Mouse (Mus musculus): Measurements from ENCODE around the gene Cd59b. TPM values are rescaled to one million over a fixed set of nuclear protein-coding genes. Genes with fewer than 3 reads are reported as not detected.
A peak's percentile ranks its signal among the peaks of the same experiment; 100 is the strongest.
"Not testable (repeated sequence)": the region's sequence is repeated elsewhere in the genome, so short reads cannot be mapped to it uniquely, and the experiment has no call there.

Cd59b gene
- polyA plus RNA-seq, 1 experiment from 2014 or later = 5.5 TPM

- Histone ChIP-seq H3K9me3 (replicated peaks) (no peaks in the 10 kb centered on the region), H3K4me3 (replicated peaks) (no peak overlapping the region), H3K4me1 (peaks cover 11% of the 10 kb centered on the region), H3K9ac (no peak overlapping the region), H3K27ac (replicated peaks) (no peak overlapping the region), H3K27me3 (no peaks in the 10 kb centered on the region), H3K36me3 (no peaks in the 10 kb centered on the region), H3K4me2 (replicated peaks) (no peak overlapping the region)
- 31% methylated on average over 3 of the region's 3 CpGs for WGBS
- no peak for ATAC-seq (ENCODE audit: insufficient number of reproducible peaks, low FRiP score, low TSS enrichment, low read depth)
These were observed 29.0 kb downstream of the Cd59b start for GRCm38 (mm10) chr2:104098529-104099230.

GRCm38 (mm10) chr2:104099231-104099585 is 29.6 kb downstream of the Cd59b start:
- no peaks in the 10 kb centered on the region for H3K27me3 ChIP-seq
- H3K9me3 ChIP-seq (replicated peaks) = no peaks in the 10 kb centered on the region
- peaks cover 11% of the 10 kb centered on the region for H3K4me1 ChIP-seq
- no peak overlapping the region for H3K9ac ChIP-seq
- no peaks in the 10 kb centered on the region for H3K36me3 ChIP-seq
- ATAC-seq (ENCODE audit: insufficient number of reproducible peaks, low FRiP score, low TSS enrichment, low read depth) = peak; percentile 29; the same call in 1 of the 2 replicates
- H3K4me3 ChIP-seq (replicated peaks) = no peak overlapping the region
- H3K27ac ChIP-seq (replicated peaks) = no peak overlapping the region
- H3K4me2 ChIP-seq (replicated peaks) = no peak overlapping the region
- 83% methylated on average over 2 of the region's 2 CpGs for WGBS

- no peak overlapping the region for H3K27ac ChIP-seq (replicated peaks)
- no peak overlapping the region for H3K4me3 ChIP-seq (replicated peaks)
- no peaks in the 10 kb centered on the region for H3K36me3 ChIP-seq
- H3K9ac ChIP-seq = no peak overlapping the region
- 48% methylated on average over 1 of the region's 1 CpGs for WGBS
- H3K9me3 ChIP-seq (replicated peaks) = no peaks in the 10 kb centered on the region
- H3K27me3 ChIP-seq = no peaks in the 10 kb centered on the region
- H3K4me2 ChIP-seq (replicated peaks) = no peak overlapping the region
- peaks cover 11% of the 10 kb centered on the region for H3K4me1 ChIP-seq
- ATAC-seq (ENCODE audit: insufficient number of reproducible peaks, low FRiP score, low TSS enrichment, low read depth) = no peak
These were observed 30.3 kb downstream of the Cd59b start for GRCm38 (mm10) chr2:104099946-104100345.

DNA sequence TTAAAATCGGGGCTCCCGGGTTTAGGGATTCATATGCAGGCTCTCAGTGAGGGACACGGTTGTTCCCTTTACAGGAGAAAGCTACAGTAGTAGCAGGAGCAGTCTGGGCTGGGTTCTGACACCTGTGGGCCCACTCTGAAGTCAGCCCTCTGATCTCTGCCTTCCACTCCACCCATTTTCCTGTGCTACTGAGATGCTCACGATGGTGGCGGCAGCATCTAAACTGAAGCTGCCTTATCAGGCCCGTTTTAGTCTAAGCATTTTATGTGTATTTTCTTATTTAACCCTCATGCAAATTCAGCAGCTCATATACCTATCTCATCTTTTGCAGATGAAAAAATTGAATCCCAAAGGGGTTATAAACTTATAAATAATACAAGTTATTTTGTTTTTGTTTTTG is 35.2 kb downstream of the Cd59b start:
- WGBS = 93% methylated on average over 6 of the region's 6 CpGs
- no peaks in the 10 kb centered on the region for H3K27me3 ChIP-seq
- H3K4me3 ChIP-seq (replicated peaks) = no peak overlapping the region
- no peaks in the 10 kb centered on the region for H3K36me3 ChIP-seq
- no peak overlapping the region for H3K27ac ChIP-seq (replicated peaks)
- H3K4me2 ChIP-seq (replicated peaks) = no peak overlapping the region
- H3K9ac ChIP-seq = no peak overlapping the region
- no peak for ATAC-seq (ENCODE audit: insufficient number of reproducible peaks, low FRiP score, low TSS enrichment, low read depth)
- no peaks in the 10 kb centered on the region for H3K4me1 ChIP-seq
- no peaks in the 10 kb centered on the region for H3K9me3 ChIP-seq (replicated peaks)

DNA sequence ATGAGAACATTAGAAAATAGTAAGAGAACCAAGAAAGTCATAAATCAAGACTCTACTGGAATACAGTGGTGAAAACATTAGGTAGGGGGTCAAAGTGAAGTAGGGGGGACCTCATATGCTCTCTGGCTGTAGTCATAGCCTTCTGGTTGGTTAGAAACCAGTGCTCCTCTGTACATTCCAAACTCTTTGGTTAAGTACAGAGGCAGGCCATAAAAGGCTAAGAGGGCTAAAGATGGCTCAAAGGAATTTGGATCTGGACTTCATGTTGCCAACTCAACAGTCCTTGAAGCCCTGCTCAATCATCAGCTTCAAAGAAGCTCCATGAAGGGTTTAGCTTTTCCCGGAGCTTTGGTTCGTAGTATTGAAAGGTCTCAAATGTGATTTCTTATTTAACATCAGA is 39.4 kb downstream of the Cd59b start:
- not testable (repeated sequence) for H3K9me3 ChIP-seq (replicated peaks); H3K4me2 ChIP-seq (replicated peaks); H3K27me3 ChIP-seq; ATAC-seq (ENCODE audit: insufficient number of reproducible peaks, low FRiP score, low TSS enrichment, low read depth); H3K4me1 ChIP-seq; H3K36me3 ChIP-seq; H3K4me3 ChIP-seq (replicated peaks); H3K27ac ChIP-seq (replicated peaks); H3K9ac ChIP-seq
- 71% methylated on average over 2 of the region's 2 CpGs for whole genome bisulfite sequencing

- no peaks in the 10 kb centered on the region for H3K36me3 ChIP-seq
- H3K4me1 ChIP-seq = no peaks in the 10 kb centered on the region
- no peak overlapping the region for H3K9ac ChIP-seq
- no peak overlapping the region for H3K4me2 ChIP-seq (replicated peaks)
- H3K27me3 ChIP-seq = no peaks in the 10 kb centered on the region
- no peaks in the 10 kb centered on the region for H3K9me3 ChIP-seq (replicated peaks)
- ATAC-seq (ENCODE audit: insufficient number of reproducible peaks, low FRiP score, low TSS enrichment, low read depth) = no peak
- no peak overlapping the region for H3K4me3 ChIP-seq (replicated peaks)
- 64% methylated on average over 2 of the region's 2 CpGs for WGBS
- H3K27ac ChIP-seq (replicated peaks) = no peak overlapping the region
These were observed 39.9 kb downstream of the Cd59b start for GRCm38 (mm10) chr2:104109528-104109927.

DNA sequence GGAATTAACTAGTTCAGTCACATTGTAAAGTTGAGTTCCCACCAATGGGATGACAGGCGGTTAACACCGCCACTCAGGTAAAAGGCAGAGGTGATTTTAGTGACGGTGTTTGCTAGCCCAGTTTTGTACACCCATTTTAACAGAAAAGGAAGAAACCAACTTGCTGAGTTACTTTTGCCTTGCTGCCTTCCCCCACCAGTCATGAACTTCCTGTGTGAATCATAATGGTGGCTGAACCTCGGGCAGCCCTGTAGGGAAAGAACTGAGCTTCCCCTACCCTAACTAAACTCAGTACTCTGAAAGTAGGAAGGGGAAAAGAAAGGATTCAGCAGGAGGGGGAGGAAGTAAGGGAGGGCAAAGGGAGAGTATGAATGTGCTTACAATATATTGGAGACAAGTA is 40.4 kb downstream of the Cd59b start:
- ATAC-seq (ENCODE audit: insufficient number of reproducible peaks, low FRiP score, low TSS enrichment, low read depth) = no peak
- H3K27me3 ChIP-seq = no peaks in the 10 kb centered on the region
- no peak overlapping the region for H3K27ac ChIP-seq (replicated peaks)
- H3K9me3 ChIP-seq (replicated peaks) = no peaks in the 10 kb centered on the region
- no peak overlapping the region for H3K9ac ChIP-seq
- 73% methylated on average over 4 of the region's 4 CpGs for WGBS
- no peaks in the 10 kb centered on the region for H3K36me3 ChIP-seq
- no peak overlapping the region for H3K4me2 ChIP-seq (replicated peaks)
- no peaks in the 10 kb centered on the region for H3K4me1 ChIP-seq
- H3K4me3 ChIP-seq (replicated peaks) = no peak overlapping the region

GRCm38 (mm10) chr2:104111170-104111797 is 41.6 kb downstream of the Cd59b start:
- H3K36me3 ChIP-seq; H3K4me3 ChIP-seq (replicated peaks); H3K27ac ChIP-seq (replicated peaks); H3K9ac ChIP-seq; H3K27me3 ChIP-seq; ATAC-seq (ENCODE audit: insufficient number of reproducible peaks, low FRiP score, low TSS enrichment, low read depth); H3K4me2 ChIP-seq (replicated peaks); H3K9me3 ChIP-seq (replicated peaks); H3K4me1 ChIP-seq: not testable (repeated sequence)
- no CpG with 5 or more reads among the region's 1 CpGs for WGBS

DNA sequence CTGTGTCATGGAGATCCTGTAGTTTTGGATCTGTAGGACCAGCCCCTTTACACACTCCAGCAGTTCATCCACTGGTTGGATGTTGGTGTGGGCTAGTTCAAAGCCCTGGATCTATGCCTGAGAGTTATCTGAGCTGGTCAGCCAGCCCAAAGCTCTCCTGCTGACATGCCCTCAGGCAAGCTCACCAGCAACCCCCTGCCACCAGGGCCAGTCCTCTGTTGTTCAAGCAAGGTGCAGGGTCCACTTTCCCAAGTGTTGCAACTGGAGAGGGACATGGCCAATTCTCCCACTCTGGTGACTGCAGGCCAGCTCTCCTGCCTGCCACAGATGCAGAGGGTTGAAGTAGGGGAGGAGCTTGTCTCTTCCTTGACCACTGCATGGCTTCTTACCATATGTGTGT is 43.9 kb downstream of the Cd59b start:
- H3K36me3 ChIP-seq; H3K9me3 ChIP-seq (replicated peaks); ATAC-seq (ENCODE audit: insufficient number of reproducible peaks, low FRiP score, low TSS enrichment, low read depth); H3K9ac ChIP-seq; H3K4me2 ChIP-seq (replicated peaks); H3K4me1 ChIP-seq; H3K27me3 ChIP-seq; H3K4me3 ChIP-seq (replicated peaks); H3K27ac ChIP-seq (replicated peaks): not testable (repeated sequence)

DNA sequence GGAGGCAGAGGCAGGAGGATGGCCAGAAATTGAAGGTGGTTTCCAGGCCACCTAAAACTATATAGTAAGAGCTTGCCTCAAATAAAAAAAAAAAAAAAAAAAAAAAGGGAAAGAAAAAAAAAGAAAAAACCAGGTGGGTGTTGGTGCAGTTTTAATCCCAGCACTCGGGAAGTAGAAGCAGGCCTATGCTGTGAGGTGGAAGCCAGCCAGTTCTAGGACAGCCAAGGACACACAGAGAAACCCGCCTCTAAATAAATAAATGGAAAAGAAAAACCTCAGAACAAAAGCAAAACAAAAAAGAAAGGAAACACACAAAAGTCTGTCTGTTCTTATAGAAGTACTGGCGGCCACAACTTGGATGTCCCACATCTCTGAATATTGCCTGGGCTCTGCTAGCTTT is 45.2 kb downstream of the Cd59b start:
- Histone ChIP-seq H3K9me3 (replicated peaks) (no peaks in the 10 kb centered on the region), H3K4me2 (replicated peaks) (no peak overlapping the region), H3K4me3 (replicated peaks) (no peak overlapping the region), H3K4me1 (no peaks in the 10 kb centered on the region), H3K36me3 (no peaks in the 10 kb centered on the region), H3K9ac (no peak overlapping the region), H3K27ac (replicated peaks) (no peak overlapping the region), H3K27me3 (no peaks in the 10 kb centered on the region)
- ATAC-seq (ENCODE audit: insufficient number of reproducible peaks, low FRiP score, low TSS enrichment, low read depth) = no peak
- WGBS = 74% methylated on average over 3 of the region's 3 CpGs

DNA sequence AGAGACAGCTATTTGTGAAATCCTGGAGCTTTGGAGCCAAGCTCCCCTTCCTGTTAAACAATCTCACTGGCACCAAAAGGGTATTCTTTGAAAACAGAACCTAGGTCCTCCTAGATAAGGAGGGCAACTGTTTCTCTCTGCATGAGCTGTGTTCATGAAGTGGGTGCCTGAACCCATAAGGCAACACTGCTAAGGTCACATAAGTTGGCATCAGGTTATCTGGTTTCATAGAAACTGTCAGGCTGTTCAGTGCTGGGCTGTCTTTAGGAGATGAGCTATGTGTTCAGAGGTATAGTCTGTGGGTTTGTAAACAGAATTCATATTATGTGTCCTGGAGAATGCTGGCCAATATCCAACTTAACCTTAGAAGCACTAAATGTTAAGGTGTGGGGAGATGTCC is 47.5 kb downstream of the Cd59b start:
- not testable (repeated sequence) for H3K36me3 ChIP-seq; H3K27ac ChIP-seq (replicated peaks); H3K4me3 ChIP-seq (replicated peaks); ATAC-seq (ENCODE audit: insufficient number of reproducible peaks, low FRiP score, low TSS enrichment, low read depth); H3K27me3 ChIP-seq; H3K4me2 ChIP-seq (replicated peaks); H3K9me3 ChIP-seq (replicated peaks); H3K9ac ChIP-seq; H3K4me1 ChIP-seq

GRCm38 (mm10) chr2:104119097-104119496 is 49.4 kb downstream of the Cd59b start:
- H3K9ac ChIP-seq = no peak overlapping the region
- H3K27ac ChIP-seq (replicated peaks) = no peak overlapping the region
- no peaks in the 10 kb centered on the region for H3K36me3 ChIP-seq
- H3K4me1 ChIP-seq = peaks cover 12% of the 10 kb centered on the region
- no peaks in the 10 kb centered on the region for H3K9me3 ChIP-seq (replicated peaks)
- 72% methylated on average over 1 of the region's 1 CpGs for WGBS
- no peak overlapping the region for H3K4me2 ChIP-seq (replicated peaks)
- H3K4me3 ChIP-seq (replicated peaks) = no peak overlapping the region
- ATAC-seq (ENCODE audit: insufficient number of reproducible peaks, low FRiP score, low TSS enrichment, low read depth) = no peak
- H3K27me3 ChIP-seq = no peaks in the 10 kb centered on the region
